Mouse (Mus musculus) liver, adult 2 months (tissue): ENCODE data around the gene Vav2.
A peak's percentile ranks its signal among the peaks of the same experiment; 100 is the strongest.

Experiments used
- CTCF ChIP-seq: fragments of 200-500 bp; IDR thresholded peaks from 2 replicates; pipeline ENCODE4 v1.5.1; 2011; ENCODE audit warnings: low read depth, low read length, control low read depth
- POLR2A ChIP-seq: fragments of 200-500 bp; IDR thresholded peaks from 2 replicates; pipeline ENCODE4 v1.6.1; 2011; ENCODE audit warnings: low read length, control low read depth; ENCODE audit not compliant: insufficient read depth; ENCODE audit errors: extremely low read depth

DNA sequence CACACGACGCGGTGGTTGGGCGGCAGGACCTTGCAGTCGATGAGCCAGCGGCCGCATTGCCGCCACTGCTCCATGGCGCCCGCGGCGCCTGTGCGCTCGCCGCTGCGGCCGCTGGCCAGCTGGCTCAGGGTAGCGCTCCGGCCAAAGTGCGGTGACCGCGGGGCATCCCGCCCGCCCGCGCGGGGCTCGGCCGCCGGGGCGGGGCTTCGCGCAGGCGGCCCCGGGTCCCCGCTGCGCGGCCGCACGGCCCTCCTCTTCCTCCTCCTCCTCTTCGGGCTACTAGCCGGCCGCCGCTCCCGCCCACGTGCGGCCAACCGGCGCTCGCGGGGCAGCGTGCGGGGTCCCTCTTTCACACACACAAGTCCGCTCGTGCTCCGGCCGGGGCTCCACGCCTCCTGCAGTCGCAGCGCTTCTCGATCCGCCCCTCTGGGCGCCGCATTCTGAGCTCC lies 403 bp downstream of the Vav2 start:
- TF ChIP-seq CTCF, result no peak
- 0 out of 2 replicates have a peak, but pooled peaks have one; percentile 40 for TF ChIP-seq POLR2A
